Mouse (Mus musculus) layer of hippocampus, adult 8-10 months (tissue): ENCODE data around the gene Mast4. TPM values are rescaled to one million over a fixed set of nuclear protein-coding genes. Genes with fewer than 3 reads are reported as not detected.
"Not testable (repeated sequence)": the region's sequence is repeated elsewhere in the genome, so short reads cannot be mapped to it uniquely, and the experiment has no call there.

Source experiments
- DNase-seq, 2 experiments: peaks; one replicate each; pipeline ENCODE4 v3.0.0; 2022; ENCODE audit warnings: low spot score in 2 of 2
- total RNA-seq, 4 experiments: library from RNA; stranded (reverse); gene quantifications; 2 replicates each; pipeline ENCODE4 v1.2.4; 2022

Mast4 gene
- total RNA-seq, 4 experiments from 2014 or later: 62.8 to 81.8 (median 67.6) TPM

GRCm38 (mm10) chr13:102762203-102762602, 572.1 kb downstream of the Mast4 start:
- no peak for DNase-seq

GRCm38 (mm10) chr13:102761410-102761809, 572.9 kb downstream of the Mast4 start:
- DNase-seq: no peak

- no peak for DNase-seq
These were observed 576.3 kb downstream of the Mast4 start for GRCm38 (mm10) chr13:102758021-102758420.

GRCm38 (mm10) chr13:102756071-102756470, 578.2 kb downstream of the Mast4 start:
- no peak for DNase-seq

- DNase-seq: no peak
These were observed 579.2 kb downstream of the Mast4 start for GRCm38 (mm10) chr13:102755124-102755523.

GRCm38 (mm10) chr13:102753714-102754556, 580.4 kb downstream of the Mast4 start:
- no peak for DNase-seq

GRCm38 (mm10) chr13:102749891-102750290, 584.4 kb downstream of the Mast4 start:
- DNase-seq: no peak

GRCm38 (mm10) chr13:102749194-102749593, 585.1 kb downstream of the Mast4 start:
- no peak for DNase-seq

GRCm38 (mm10) chr13:102746803-102747561, 587.3 kb downstream of the Mast4 start:
- no peak for DNase-seq

GRCm38 (mm10) chr13:102745626-102746342, 588.5 kb downstream of the Mast4 start:
- DNase-seq: peak; percentile 58 to 64

- no peak for DNase-seq
These were observed 589.1 kb downstream of the Mast4 start for GRCm38 (mm10) chr13:102745270-102745600.

- peak; percentile 47 to 70 for DNase-seq
These were observed 589.6 kb downstream of the Mast4 start for GRCm38 (mm10) chr13:102744481-102745269.

GRCm38 (mm10) chr13:102739720-102740535, 594.4 kb downstream of the Mast4 start:
- no peak for DNase-seq

- no peak for DNase-seq
These were observed 596.5 kb downstream of the Mast4 start for GRCm38 (mm10) chr13:102737811-102738210.

- DNase-seq: no peak
These were observed 601.2 kb downstream of the Mast4 start for GRCm38 (mm10) chr13:102733063-102733462.

GRCm38 (mm10) chr13:102728951-102729350, 605.3 kb downstream of the Mast4 start:
- not testable (repeated sequence) for DNase-seq

GRCm38 (mm10) chr13:102728035-102728434, 606.3 kb downstream of the Mast4 start:
- no peak for DNase-seq

GRCm38 (mm10) chr13:102726876-102727275, 607.4 kb downstream of the Mast4 start:
- DNase-seq: no peak

- no peak for DNase-seq
These were observed 608.4 kb downstream of the Mast4 start for GRCm38 (mm10) chr13:102725906-102726305.

GRCm38 (mm10) chr13:102725416-102725815, 608.9 kb downstream of the Mast4 start:
- DNase-seq: no peak
